Mouse (Mus musculus) lung, postnatal 0 days (tissue): Measurements from ENCODE around the gene Sipa1. TPM values are rescaled to one million over a fixed set of nuclear protein-coding genes. Genes with fewer than 3 reads are reported as not detected.
A peak's percentile ranks its signal among the peaks of the same experiment; 100 is the strongest.

Experiments used
- ATAC-seq: fragments of 200-750 bp; cut with Nextera tagmentation; 2 replicates; pipeline ENCODE4 v1.8.0; 2017; ENCODE audit warnings: moderate library complexity
- DNase-seq: peaks from one replicate; pipeline ENCODE4 v3.0.0-alpha.2; 2016; ENCODE audit warnings: low spot score
- H3K27ac ChIP-seq: fragments of 300-500 bp; sonication (generic); 2 replicates; pipeline ENCODE4 v1.5.1; 2014; ENCODE audit warnings: antibody characterized with exemption, mild to moderate bottlenecking, low read length, mixed read lengths
- H3K27me3 ChIP-seq: fragments of 300-500 bp; sonication (generic); replicated peaks from 2 replicates; pipeline ENCODE4 v1.6.1; 2014; ENCODE audit warnings: low read length, mixed read lengths; ENCODE audit not compliant: insufficient read depth
- H3K36me3 ChIP-seq: fragments of 300-500 bp; sonication (generic); 2 replicates; pipeline ENCODE4 v1.6.1; 2014; ENCODE audit warnings: low read length, mixed read lengths; ENCODE audit not compliant: insufficient read depth
- H3K4me1 ChIP-seq: fragments of 300-500 bp; sonication (generic); 2 replicates; pipeline ENCODE4 v1.6.1; 2014; ENCODE audit warnings: antibody characterized with exemption, low read depth, low read length, mixed read lengths; ENCODE audit not compliant: insufficient read depth
- H3K4me2 ChIP-seq: fragments of 300-500 bp; sonication (generic); replicated peaks from 2 replicates; pipeline ENCODE4 v1.6.1; 2014; ENCODE audit warnings: low read depth, mild to moderate bottlenecking, low read length, moderate library complexity, mixed read lengths
- H3K4me3 ChIP-seq: fragments of 300-500 bp; sonication (generic); 2 replicates; pipeline ENCODE4 v1.5.1; 2014; ENCODE audit warnings: low read depth, low read length
- H3K9ac ChIP-seq: fragments of 300-500 bp; sonication (generic); replicated peaks from 2 replicates; pipeline ENCODE4 v1.6.1; 2014; ENCODE audit warnings: low read depth, mild to moderate bottlenecking
- H3K9me3 ChIP-seq: fragments of 300-500 bp; sonication (generic); 2 replicates; pipeline ENCODE4 v1.6.1; 2016; ENCODE audit warnings: low read length, mixed read lengths
- CTCF ChIP-seq: IDR thresholded peaks from 2 replicates; pipeline ENCODE4 v1.5.1; 2016; ENCODE audit warnings: antibody characterized with exemption, mild to moderate bottlenecking
- EP300 ChIP-seq: IDR thresholded peaks from 2 replicates; pipeline ENCODE4 v1.6.1; 2016; ENCODE audit warnings: antibody characterized with exemption, mild to moderate bottlenecking, control low read depth
- WGBS: fragments of 180-500 bp; shearing (Covaris S2); extraction: QIAGEN DNeasy Blood & Tissue Kit; methylation state at CpG from one replicate; pipeline ENCODE4 v1.1.7; 2014; 5-methylcytosine and 5-hydroxymethylcytosine counted together
- polyA plus RNA-seq: library from polyadenylated mRNA; unstranded; fragments of >200 nt; fragmentation: Nextera tagmentation; extraction: Ambion mirVana; gene quantifications from 2 replicates; pipeline ENCODE4 v1.2.1, GENCODE M21; 2015

Gene Sipa1
- polyA plus RNA-seq, 1 experiment from 2014 or later, result 32.6 TPM

GRCm38 (mm10) chr19:5612762-5613411 is 50.6 kb downstream of the Sipa1 start:
- Histone ChIP-seq H3K27me3 (no peaks in the 10 kb centered on the region), H3K4me3 (no peak overlapping the region), H3K9ac (no peak overlapping the region), H3K27ac (no peak overlapping the region), H3K36me3 (0 out of 2 replicates have a peak, but pooled peaks cover 8% of the 10 kb centered on the region), H3K4me2 (no peak overlapping the region), H3K4me1 (peaks cover 15% of the 10 kb centered on the region; the same call in 1 of the 2 replicates), H3K9me3 (no peaks in the 10 kb centered on the region)
- DNase-seq (no peak), ATAC-seq (no peak)
- WGBS, result 50% methylated on average over 3 of the region's 3 CpGs
- TF ChIP-seq EP300, result no peak
- no peak for TF ChIP-seq CTCF

DNA sequence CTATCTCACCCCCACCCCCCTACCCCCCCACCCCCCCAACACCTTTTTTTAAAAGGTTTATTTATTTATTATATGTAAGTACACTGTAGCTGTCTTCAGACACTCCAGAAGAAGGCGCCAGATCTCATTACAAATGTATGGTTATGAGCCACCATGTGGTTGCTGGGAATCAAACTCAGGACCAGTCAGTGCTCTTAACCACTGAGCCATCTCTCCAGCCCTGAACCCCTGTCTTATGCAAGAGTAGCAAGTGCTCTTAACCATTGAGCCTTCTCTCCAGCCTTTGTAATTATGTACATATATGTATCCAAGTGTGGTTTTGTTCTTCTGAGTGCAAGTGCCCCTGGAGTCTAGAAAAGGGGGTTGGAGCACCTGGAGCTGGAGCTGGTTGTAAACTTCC is 51.5 kb downstream of the Sipa1 start:
- no peak overlapping the region for H3K4me3 ChIP-seq
- H3K9ac ChIP-seq, result no peak overlapping the region
- DNase-seq (peak; percentile 41), ATAC-seq (no peak)
- H3K4me2 ChIP-seq, result no peak overlapping the region
- no peaks in the 10 kb centered on the region for H3K27me3 ChIP-seq
- 86% methylated on average over 1 of the region's 1 CpGs for WGBS
- no peaks in the 10 kb centered on the region for H3K9me3 ChIP-seq
- peaks cover 15% of the 10 kb centered on the region; the same call in 1 of the 2 replicates for H3K4me1 ChIP-seq
- H3K27ac ChIP-seq, result no peak overlapping the region
- TF ChIP-seq CTCF, result no peak
- no peak for TF ChIP-seq EP300
- H3K36me3 ChIP-seq, result peaks cover 18% of the 10 kb centered on the region; the same call in 1 of the 2 replicates

GRCm38 (mm10) chr19:5609547-5610404 is 53.7 kb downstream of the Sipa1 start, which contains the start of gene Kat5:
Kat5 (minus strand) TSS chr19:5610237.
- Histone ChIP-seq H3K27me3 (no peaks in the 10 kb centered on the region), H3K4me1 (peaks cover 6% of the 10 kb centered on the region; the same call in 1 of the 2 replicates), H3K4me3 (peak within 1 kb of the TSS; percentile 85), H3K27ac (peak within 1 kb of the TSS; percentile 98), H3K9ac (peak within 1 kb of the TSS; percentile 83), H3K9me3 (no peaks in the 10 kb centered on the region), H3K36me3 (peaks cover 36% of the 10 kb centered on the region), H3K4me2 (peak within 1 kb of the TSS; percentile 72)
- peak; percentile 52 for TF ChIP-seq CTCF
- TF ChIP-seq EP300, result peak; percentile 18; the same call in 1 of the 2 replicates
- DNase-seq, result peak; percentile 96
- 1% methylated on average over 36 of the region's 55 CpGs for WGBS
- ATAC-seq, result peak; percentile 93

DNA sequence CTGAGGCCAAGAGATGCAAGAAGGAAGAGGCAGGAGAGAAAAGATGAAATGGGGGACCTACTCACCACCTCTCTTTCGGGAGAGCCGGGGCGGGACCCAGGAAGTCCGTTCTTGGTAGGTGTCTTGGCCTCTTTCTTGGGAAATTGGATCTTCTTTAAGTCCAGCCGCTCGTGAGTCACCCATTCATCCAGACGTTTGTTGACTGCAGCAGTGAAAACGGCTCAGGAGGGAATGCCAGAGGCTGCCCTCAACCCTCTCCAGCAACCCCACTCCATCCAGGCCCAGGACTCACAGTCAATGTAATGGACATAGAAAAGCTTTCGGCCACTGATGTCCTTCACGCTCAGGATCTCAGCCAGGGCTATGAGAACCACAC is 54.3 kb downstream of the Sipa1 start:
- no peak for DNase-seq
- Histone ChIP-seq H3K4me2 (peak overlapping the region; percentile 72), H3K4me1 (peaks cover 6% of the 10 kb centered on the region; the same call in 1 of the 2 replicates), H3K27ac (peak overlapping the region; percentile 98), H3K9ac (peak overlapping the region; percentile 83), H3K9me3 (no peaks in the 10 kb centered on the region), H3K27me3 (no peaks in the 10 kb centered on the region), H3K36me3 (peaks cover 42% of the 10 kb centered on the region), H3K4me3 (peak overlapping the region; percentile 85)
- TF ChIP-seq EP300, result no peak
- TF ChIP-seq CTCF, result no peak
- 51% methylated on average over 10 of the region's 10 CpGs for WGBS
- ATAC-seq, result no peak

GRCm38 (mm10) chr19:5608707-5609106 is 54.8 kb downstream of the Sipa1 start:
- peak overlapping the region; percentile 72 for H3K4me2 ChIP-seq

More at GRCm38 (mm10) chr19:5608707-5609106, 54.8 kb downstream of the Sipa1 start:
- Histone ChIP-seq H3K27ac (no peak overlapping the region), H3K9me3 (no peaks in the 10 kb centered on the region), H3K36me3 (peaks cover 44% of the 10 kb centered on the region), H3K4me3 (no peak overlapping the region), H3K4me1 (peaks cover 6% of the 10 kb centered on the region; the same call in 1 of the 2 replicates), H3K9ac (no peak overlapping the region), H3K27me3 (no peaks in the 10 kb centered on the region)
- DNase-seq (no peak), ATAC-seq (no peak)
- WGBS, result 95% methylated on average over 13 of the region's 13 CpGs
- no peak for TF ChIP-seq CTCF
- no peak for TF ChIP-seq EP300
